Mouse (Mus musculus): Measurements from ENCODE around the gene Ccdc85b. TPM values are rescaled to one million over a fixed set of nuclear protein-coding genes. Genes with fewer than 3 reads are reported as not detected.

Ccdc85b gene
- polyA plus RNA-seq, 1 experiment = 12.1 TPM

DNA sequence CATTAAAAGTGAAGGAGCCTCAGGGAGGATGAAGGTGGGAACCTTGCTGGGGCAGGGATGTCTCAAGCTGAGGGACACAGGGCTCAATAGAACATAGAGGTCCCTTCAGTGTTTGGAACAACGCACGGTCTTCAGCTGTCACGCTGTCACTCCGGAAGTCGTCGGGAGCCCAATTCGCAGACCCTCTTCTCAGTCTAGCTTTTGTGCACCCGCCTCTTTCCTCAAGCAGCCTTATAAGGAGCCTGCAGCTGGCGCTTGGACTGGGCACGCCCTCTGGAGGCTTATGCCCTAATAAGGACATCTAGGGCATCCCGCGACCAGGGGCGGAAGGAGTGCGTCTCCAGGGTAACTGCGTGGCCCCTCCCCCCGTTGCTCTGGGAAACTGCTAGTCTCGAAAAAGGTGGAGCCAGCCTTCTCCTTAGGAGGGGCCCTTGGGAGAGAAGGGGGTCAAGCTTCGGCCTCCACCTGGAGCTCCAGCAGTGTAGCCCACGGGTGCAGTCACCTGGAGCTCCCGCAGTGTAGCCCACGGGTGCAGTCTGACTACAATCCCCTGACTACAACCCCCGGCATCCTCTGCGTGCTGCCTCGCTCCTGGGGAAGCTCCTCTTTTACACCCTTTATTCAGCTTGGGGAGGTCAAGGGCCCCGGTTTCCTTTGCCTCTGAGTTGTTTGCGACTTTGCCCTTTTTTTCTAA lies 31.3 kb upstream of the Ccdc85b start:
- TF ChIP-seq CTCF (IDR thresholded peaks at IDR 0.05; ENCODE audit: borderline replicate concordance, extremely low read depth, insufficient read depth, insufficient read length) (peak; percentile 12; the same call in 1 of the 2 replicates), POLR2A (IDR thresholded peaks at IDR 0.05; ENCODE audit: borderline replicate concordance, extremely low read depth, insufficient read depth, insufficient read length, poor library complexity, severe bottlenecking) (peak; percentile 45; the same call in 1 of the 2 replicates)

DNA sequence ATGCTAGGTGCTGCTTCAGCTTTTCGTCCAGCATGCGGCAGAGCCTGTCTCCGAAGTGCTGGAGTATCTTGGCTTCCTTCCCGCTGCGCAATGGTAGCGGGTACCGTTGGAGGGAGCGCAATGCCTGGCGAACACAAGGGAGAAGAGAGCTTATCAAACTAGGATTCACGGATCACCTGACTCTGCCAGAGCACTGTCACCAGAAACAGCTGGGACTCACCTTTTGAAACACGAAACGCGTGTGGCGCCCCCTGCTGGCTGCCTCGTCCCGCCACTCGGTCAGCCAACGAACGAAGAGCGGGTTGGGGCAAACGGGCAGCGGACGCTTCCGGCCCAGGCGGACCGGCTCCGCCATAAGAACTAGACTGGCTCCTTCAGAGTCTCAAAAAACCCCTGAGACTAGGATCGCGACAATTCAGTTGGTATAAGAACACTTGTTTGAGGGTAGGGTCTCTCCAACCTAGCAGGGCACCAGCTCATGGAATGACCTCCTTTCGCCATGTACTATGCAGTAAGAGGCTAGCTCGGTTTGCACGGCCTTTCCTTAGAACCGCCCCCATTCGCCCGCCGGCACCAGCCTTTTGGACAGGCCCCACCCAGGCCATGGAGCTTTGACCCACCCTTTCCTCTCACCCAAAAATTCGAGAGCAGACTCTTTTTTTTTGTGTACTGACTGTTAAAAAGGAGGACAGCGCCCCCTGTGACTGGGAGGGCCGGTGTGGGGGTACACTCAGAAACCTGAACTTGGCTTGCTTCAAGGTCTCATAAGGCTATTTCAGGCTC lies 30.3 kb upstream of the Ccdc85b start, which contains the start of gene Mus81:
Gene Mus81 (minus strand): TSS at position 635 of the 783 bp plus-strand sequence.
- TF ChIP-seq POLR2A (IDR thresholded peaks at IDR 0.05; ENCODE audit: borderline replicate concordance, extremely low read depth, insufficient read depth, insufficient read length, poor library complexity, severe bottlenecking) (peak; percentile 49; the same call in 1 of the 2 replicates), CTCF (IDR thresholded peaks at IDR 0.05; ENCODE audit: borderline replicate concordance, extremely low read depth, insufficient read depth, insufficient read length) (peak; percentile 89)
- peak; percentile 97 for DNase-seq (ENCODE audit: low read depth)

More for the DNA sequence above, 31.3 kb upstream of the Ccdc85b start:
- DNase-seq (ENCODE audit: low read depth) = peak; percentile 98

DNA sequence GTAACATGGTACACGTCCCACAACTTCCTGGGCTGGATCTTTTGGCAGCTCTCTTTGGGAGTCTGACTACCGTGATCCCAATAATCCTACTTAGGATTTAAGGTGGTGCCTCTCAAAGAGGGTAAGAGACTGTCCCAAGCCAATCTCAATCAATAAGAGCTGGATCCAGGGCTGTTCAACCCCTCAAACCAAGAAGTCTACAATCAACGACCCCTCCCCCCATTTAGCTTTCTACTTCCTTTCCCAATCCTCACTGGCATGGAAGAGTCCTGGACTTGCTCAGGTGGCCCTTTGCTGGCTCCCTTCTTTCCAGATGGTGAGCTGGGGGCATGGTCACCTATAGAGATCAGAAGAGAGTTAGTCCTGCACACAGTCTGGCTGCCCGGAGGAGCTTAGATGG lies 29.1 kb upstream of the Ccdc85b start:
- DNase-seq (ENCODE audit: low read depth) = no peak
- TF ChIP-seq POLR2A (IDR thresholded peaks at IDR 0.05; ENCODE audit: borderline replicate concordance, extremely low read depth, insufficient read depth, insufficient read length, poor library complexity, severe bottlenecking) (no peak), CTCF (IDR thresholded peaks at IDR 0.05; ENCODE audit: borderline replicate concordance, extremely low read depth, insufficient read depth, insufficient read length) (no peak)

DNA sequence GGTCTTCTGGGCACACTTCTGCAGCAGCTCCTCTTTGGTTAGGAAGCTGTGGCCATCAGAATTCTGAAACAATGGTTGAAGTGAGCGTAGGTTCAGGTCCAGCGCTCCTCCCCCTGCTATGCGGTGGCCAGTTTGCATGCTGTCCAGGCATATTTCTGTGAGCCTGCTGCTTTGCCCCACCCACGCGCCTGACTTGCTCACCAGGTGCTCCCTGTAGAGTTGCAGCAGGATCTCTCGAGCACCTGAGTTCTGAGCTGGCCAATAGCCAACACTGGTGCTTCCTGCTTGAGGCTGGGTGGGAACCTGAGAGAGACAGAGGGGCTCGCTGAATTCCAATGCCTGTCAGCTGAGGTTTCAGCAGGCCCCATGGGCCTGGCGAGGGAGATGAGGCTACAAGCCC lies 28.6 kb upstream of the Ccdc85b start:
- no peak for DNase-seq (ENCODE audit: low read depth)
- TF ChIP-seq CTCF (IDR thresholded peaks at IDR 0.05; ENCODE audit: borderline replicate concordance, extremely low read depth, insufficient read depth, insufficient read length) = no peak

DNA sequence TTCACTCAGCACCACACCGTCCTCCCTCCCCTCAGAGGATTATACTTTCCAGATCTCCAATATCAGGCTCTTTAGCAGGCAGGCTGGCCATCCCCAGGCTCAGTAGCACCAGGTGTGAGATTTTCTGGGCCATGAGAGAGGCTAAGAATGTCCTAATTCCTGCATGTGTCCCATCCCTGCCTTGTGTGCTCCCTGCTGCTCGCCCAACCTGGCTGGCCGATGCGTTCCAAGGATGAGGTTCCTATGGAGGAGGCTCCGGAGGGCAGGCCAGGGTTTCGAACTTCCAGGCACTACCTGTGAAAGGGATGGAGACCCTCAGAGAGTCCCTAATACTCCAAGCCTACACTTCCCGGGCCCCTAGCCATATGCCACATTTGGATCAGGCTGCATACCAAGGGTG lies 28.1 kb upstream of the Ccdc85b start:
- TF ChIP-seq POLR2A (IDR thresholded peaks at IDR 0.05; ENCODE audit: borderline replicate concordance, extremely low read depth, insufficient read depth, insufficient read length, poor library complexity, severe bottlenecking) (no peak), CTCF (IDR thresholded peaks at IDR 0.05; ENCODE audit: borderline replicate concordance, extremely low read depth, insufficient read depth, insufficient read length) (no peak)
- no peak for DNase-seq (ENCODE audit: low read depth)

DNA sequence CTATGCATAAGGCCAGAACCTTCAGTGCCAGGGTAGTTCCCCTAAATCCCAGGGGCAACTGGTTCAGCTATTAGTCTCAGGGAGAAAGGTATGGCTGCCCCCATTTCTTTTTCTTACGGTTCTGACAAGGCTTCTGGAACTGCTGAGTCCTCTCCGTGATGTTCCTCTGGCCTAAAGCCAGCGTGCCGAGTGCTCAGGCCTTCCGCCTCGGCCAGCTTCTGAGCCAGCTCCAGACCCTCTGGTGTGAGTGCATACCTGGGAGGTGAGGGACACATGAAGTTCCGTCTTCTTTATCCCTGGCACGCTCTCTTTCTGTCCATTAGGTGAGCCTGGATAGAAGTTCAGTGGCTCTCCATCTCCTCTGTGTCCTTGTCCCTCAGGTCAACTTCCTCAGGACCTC lies 27.7 kb upstream of the Ccdc85b start:
- no peak for DNase-seq (ENCODE audit: low read depth)

DNA sequence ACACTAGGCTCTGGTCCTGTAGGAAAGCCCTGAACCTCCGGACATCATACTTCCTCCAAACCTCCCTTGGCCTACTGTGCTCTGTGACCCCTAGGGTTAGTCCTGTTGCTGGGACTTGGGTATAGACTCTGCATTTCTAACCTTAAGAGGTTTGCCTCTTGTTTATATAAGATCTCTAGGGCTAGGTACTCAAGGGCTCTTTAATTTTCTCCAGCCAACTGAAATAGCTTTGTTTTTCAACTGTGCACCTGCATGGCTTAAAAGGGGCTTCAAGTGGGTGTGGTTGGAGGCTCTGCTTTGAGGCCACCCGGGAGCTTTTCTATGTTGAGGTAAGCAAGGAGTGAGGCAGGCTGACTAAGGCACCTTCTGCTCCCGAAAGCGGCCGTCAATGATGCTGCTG lies 26.8 kb upstream of the Ccdc85b start:
- DNase-seq (ENCODE audit: low read depth) = no peak
- TF ChIP-seq CTCF (IDR thresholded peaks at IDR 0.05; ENCODE audit: borderline replicate concordance, extremely low read depth, insufficient read depth, insufficient read length) = no peak
- no peak for TF ChIP-seq POLR2A (IDR thresholded peaks at IDR 0.05; ENCODE audit: borderline replicate concordance, extremely low read depth, insufficient read depth, insufficient read length, poor library complexity, severe bottlenecking)

More for the DNA sequence above, 27.7 kb upstream of the Ccdc85b start:
- TF ChIP-seq CTCF (IDR thresholded peaks at IDR 0.05; ENCODE audit: borderline replicate concordance, extremely low read depth, insufficient read depth, insufficient read length) = no peak
- TF ChIP-seq POLR2A (IDR thresholded peaks at IDR 0.05; ENCODE audit: borderline replicate concordance, extremely low read depth, insufficient read depth, insufficient read length, poor library complexity, severe bottlenecking) = no peak

DNA sequence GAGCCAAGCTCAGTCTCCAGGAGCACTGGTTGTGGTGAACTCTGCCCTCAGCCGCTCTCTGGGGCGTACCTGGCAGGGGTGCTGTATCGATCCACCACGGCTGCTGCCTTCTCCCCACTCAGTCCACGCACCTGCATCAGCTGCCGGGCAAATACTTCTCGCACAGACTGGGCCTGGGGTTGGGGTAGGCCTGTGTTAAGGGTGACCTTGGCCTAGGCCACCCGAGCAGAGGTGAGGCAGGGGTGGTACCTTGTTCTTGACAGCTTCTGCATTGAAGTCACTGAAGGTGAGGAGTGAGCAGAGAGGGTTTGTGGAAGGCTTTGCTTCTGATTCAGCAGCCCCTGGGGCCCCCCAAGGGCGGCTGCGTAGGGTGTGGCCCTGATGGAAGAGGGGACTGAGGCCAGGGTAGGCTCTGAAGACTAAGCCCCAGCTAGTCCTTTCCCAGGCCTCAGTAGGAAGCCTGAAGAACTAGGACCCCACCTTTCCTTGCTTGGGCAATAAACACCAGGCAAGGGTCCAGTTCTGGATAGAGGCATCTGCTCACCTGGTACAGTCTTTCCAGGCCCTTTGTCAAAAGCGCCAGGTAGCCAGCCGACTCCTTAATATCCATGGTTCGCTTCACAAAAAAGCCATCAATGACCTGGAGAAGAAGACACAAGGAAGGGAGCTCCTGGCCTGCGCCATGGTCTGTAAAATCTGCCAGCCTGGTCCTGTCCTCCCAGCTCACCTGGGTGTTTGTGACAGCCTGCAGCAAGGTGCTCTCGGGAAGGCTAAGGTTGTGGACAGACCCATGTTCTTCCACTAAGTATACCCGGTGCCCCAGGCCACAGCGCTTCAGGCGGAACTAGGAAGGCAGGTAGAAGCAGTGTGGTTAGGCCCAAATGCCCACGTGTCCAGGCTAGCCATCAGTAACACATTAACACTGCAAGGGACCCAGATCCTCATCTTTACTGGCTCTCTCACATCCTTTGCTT lies 26.0 kb upstream of the Ccdc85b start:
- DNase-seq (ENCODE audit: low read depth) = no peak
- TF ChIP-seq POLR2A (IDR thresholded peaks at IDR 0.05; ENCODE audit: borderline replicate concordance, extremely low read depth, insufficient read depth, insufficient read length, poor library complexity, severe bottlenecking) = no peak
- no peak for TF ChIP-seq CTCF (IDR thresholded peaks at IDR 0.05; ENCODE audit: borderline replicate concordance, extremely low read depth, insufficient read depth, insufficient read length)

DNA sequence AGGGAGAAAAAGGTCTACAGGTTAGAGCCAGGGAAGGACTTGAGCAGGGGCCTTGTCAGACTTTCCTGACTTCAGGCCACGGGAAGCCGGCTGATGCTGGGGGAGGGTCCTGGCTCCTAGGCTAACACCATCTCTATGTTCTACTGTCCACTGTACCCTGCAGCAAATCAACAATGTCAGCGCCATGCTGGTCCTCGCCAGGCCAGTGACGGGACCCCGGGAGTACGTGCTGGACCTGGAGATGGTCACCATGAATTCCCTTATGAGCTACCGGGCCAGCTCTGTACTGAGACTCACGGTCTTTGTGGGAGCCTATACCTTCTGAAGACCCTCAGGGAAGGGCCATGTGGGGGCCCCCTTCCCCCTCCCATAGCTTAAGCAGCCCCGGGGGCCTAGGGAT lies 23.7 kb upstream of the Ccdc85b start:
- DNase-seq (ENCODE audit: low read depth) = no peak
- no peak for TF ChIP-seq CTCF (IDR thresholded peaks at IDR 0.05; ENCODE audit: borderline replicate concordance, extremely low read depth, insufficient read depth, insufficient read length)
- no peak for TF ChIP-seq POLR2A (IDR thresholded peaks at IDR 0.05; ENCODE audit: borderline replicate concordance, extremely low read depth, insufficient read depth, insufficient read length, poor library complexity, severe bottlenecking)

DNA sequence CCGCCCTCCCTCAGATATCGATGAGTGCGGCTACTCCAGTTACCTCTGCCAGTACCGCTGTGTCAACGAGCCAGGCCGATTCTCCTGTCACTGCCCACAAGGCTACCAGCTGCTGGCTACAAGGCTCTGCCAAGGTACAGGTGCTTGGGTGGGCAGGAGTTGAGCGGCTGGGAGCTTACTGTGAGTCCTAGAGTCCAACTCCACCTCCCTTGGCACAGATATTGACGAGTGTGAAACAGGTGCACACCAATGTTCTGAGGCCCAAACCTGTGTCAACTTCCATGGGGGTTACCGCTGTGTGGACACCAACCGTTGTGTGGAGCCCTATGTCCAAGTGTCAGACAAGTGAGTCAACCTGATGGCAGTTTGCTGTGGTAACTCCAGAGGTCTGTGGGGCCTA lies 22.3 kb upstream of the Ccdc85b start:
- no peak for DNase-seq (ENCODE audit: low read depth)
- TF ChIP-seq CTCF (IDR thresholded peaks at IDR 0.05; ENCODE audit: borderline replicate concordance, extremely low read depth, insufficient read depth, insufficient read length) (no peak), POLR2A (IDR thresholded peaks at IDR 0.05; ENCODE audit: borderline replicate concordance, extremely low read depth, insufficient read depth, insufficient read length, poor library complexity, severe bottlenecking) (no peak)

Data from brain, embryonic 14.5 days (tissue).